ENCODE assay signal across 25 mouse cellular contexts in genomic region chr16:38703501-38703900, GRCm38 (mm10). TPM values are rescaled to one million over a fixed set of nuclear protein-coding genes. Genes with fewer than 3 reads are reported as not detected.
DNase-seq lines count a peak whose midpoint lies in the region; ATAC-seq and TF ChIP-seq lines count a peak whose summit lies in the region.
"Had no signal": no experiment of that assay in that cellular context is flagged by ENCODE, and none has a peak within 500 bp of the region (broad histone marks: within the 10 kb centered on the region; RNA-seq: fewer than 3 reads in every experiment).

No protein-coding gene starts in this region.

- H3K4me3 ChIP-seq in heart, embryonic 14.5 days (ENCODE audit: control insufficient read depth in 1 of 2, insufficient read depth in 1 of 2, low read depth in 1 of 2, low read length in 2 of 2) = no peak overlapping the region
- no peak overlapping the region for H3K4me3 ChIP-seq in lung, postnatal 0 days (ENCODE audit: low read depth, low read length)
- H3K4me3 ChIP-seq in limb, embryonic 11.5 days (ENCODE audit: low read depth, low read length) = no peak overlapping the region
- H3K4me3 ChIP-seq: embryonic facial prominence, embryonic 15.5 days; gastrocnemius, adult 2 months; hindbrain, embryonic 10.5 days; layer of hippocampus, adult 2 months; limb, embryonic 12.5 days; megakaryocyte, embryonic 14.5 days; neural tube, embryonic 12.5 days had no signal

- intact Hi-C loops in heart, postnatal 14 days (cut with DNase I) = loop anchor here (10.0 kb wide), 1 partner anchor 79 kb away; no protein-coding TSS in a partner anchor
- intact Hi-C loops in heart, postnatal 10 days (cut with DNase I) = loop anchor here (10.0 kb wide), 1 partner anchor 69 kb away; no protein-coding TSS in a partner anchor

- no peaks in the 10 kb centered on the region for H3K27me3 ChIP-seq in heart, embryonic 14.5 days (ENCODE audit: control insufficient read depth, insufficient read depth, low read length)
- H3K27me3 ChIP-seq in lung, postnatal 0 days (replicated peaks; ENCODE audit: insufficient read depth, low read length) = no peaks in the 10 kb centered on the region
- H3K27me3 ChIP-seq in limb, embryonic 11.5 days (ENCODE audit: control insufficient read depth, insufficient read depth, low read length) = no peaks in the 10 kb centered on the region
- H3K27me3 ChIP-seq: embryonic facial prominence, embryonic 15.5 days; limb, embryonic 12.5 days; neural tube, embryonic 12.5 days had no signal

- 0 out of 2 replicates have a peak overlapping the region, but pooled peaks have one; percentile 21 for H3K9ac ChIP-seq in heart, embryonic 14.5 days (ENCODE audit: low read length)
- H3K9ac ChIP-seq in lung, postnatal 0 days (replicated peaks; ENCODE audit: low read depth) = no peak overlapping the region
- H3K9ac ChIP-seq in limb, embryonic 11.5 days (ENCODE audit: low read length) = no peak overlapping the region
- H3K9ac ChIP-seq: embryonic facial prominence, embryonic 15.5 days; limb, embryonic 12.5 days; liver, postnatal 0 days; neural tube, embryonic 12.5 days had no signal

- peaks cover 38% of the 10 kb centered on the region for H3K36me3 ChIP-seq in heart, embryonic 14.5 days (ENCODE audit: control insufficient read depth, insufficient read depth, low read length)
- no peaks in the 10 kb centered on the region for H3K36me3 ChIP-seq in lung, postnatal 0 days (ENCODE audit: insufficient read depth, low read length)
- no peaks in the 10 kb centered on the region for H3K36me3 ChIP-seq in limb, embryonic 11.5 days (ENCODE audit: control insufficient read depth, insufficient read depth, low read length)
- H3K36me3 ChIP-seq: embryonic facial prominence, embryonic 15.5 days; hindbrain, embryonic 10.5 days; limb, embryonic 12.5 days; neural tube, embryonic 12.5 days had no signal

- WGBS in heart, embryonic 14.5 days = 37% methylated on average over 6 of the region's 6 CpGs
- WGBS in lung, postnatal 0 days = 51% methylated on average over 6 of the region's 6 CpGs
- WGBS in limb, embryonic 11.5 days = 21% methylated on average over 6 of the region's 6 CpGs

- peak overlapping the region in 1 of 2 experiments; percentile 34; a peak in 1 of 4 replicates for H3K27ac ChIP-seq in heart, embryonic 14.5 days (replicated peaks in 1 of 2; ENCODE audit: control insufficient read depth in 1 of 2, insufficient read depth in 1 of 2, low read depth in 2 of 2, low read length in 2 of 2)
- 0 out of 2 replicates have a peak overlapping the region, but pooled peaks have one; percentile 5 for H3K27ac ChIP-seq in lung, postnatal 0 days (ENCODE audit: low read length)
- no peak overlapping the region for H3K27ac ChIP-seq in limb, embryonic 11.5 days (replicated peaks; ENCODE audit: low read depth, low read length)
- H3K27ac ChIP-seq: embryonic facial prominence, embryonic 15.5 days; kidney, postnatal 0 days; layer of hippocampus, adult 2 months; limb, embryonic 12.5 days; neural tube, embryonic 12.5 days had no signal

- ATAC-seq in heart, embryonic 14.5 days (ENCODE audit: insufficient number of reproducible peaks, insufficient read depth, low FRiP score, low read depth) = no peak
- ATAC-seq in lung, postnatal 0 days = no peak
- no peak for ATAC-seq in limb, embryonic 11.5 days (ENCODE audit: insufficient number of reproducible peaks, low FRiP score, low TSS enrichment, low read depth)
- ATAC-seq: forebrain, embryonic 14.5 days; liver, postnatal 0 days had no signal

- TF ChIP-seq CTCF in lung, postnatal 0 days (IDR thresholded peaks at IDR 0.05) = no peak

- peak; percentile 91 for DNase-seq in heart, adult 11 months
- DNase-seq in heart, postnatal 14 days = no peak
- no peak for DNase-seq in heart, postnatal 10 days
- no peak for DNase-seq in lung, postnatal 0 days (ENCODE audit: low spot score)
- no peak for DNase-seq in lung, postnatal 4 days
- peak; percentile 28 for DNase-seq in limb, embryonic 11.5 days (ENCODE audit: low spot score)
- DNase-seq: adrenal gland, postnatal 25 days; cerebellum, adult 11 months; cerebellum, adult 9-11 months; gastrocnemius, adult 2 months; kidney, adult 18-20 months; liver, postnatal 0 days; lung, postnatal 14 days; midbrain, embryonic 14.5 days; right cerebral cortex, postnatal 14 days had no signal

- no peak overlapping the region for H3K4me2 ChIP-seq in heart, embryonic 14.5 days (ENCODE audit: low read length)
- no peak overlapping the region for H3K4me2 ChIP-seq in lung, postnatal 0 days (replicated peaks; ENCODE audit: low read depth, low read length)
- no peak overlapping the region for H3K4me2 ChIP-seq in limb, embryonic 11.5 days (ENCODE audit: low read depth, severe bottlenecking)
- H3K4me2 ChIP-seq: embryonic facial prominence, embryonic 15.5 days; limb, embryonic 12.5 days; liver, embryonic 11.5 days; neural tube, embryonic 12.5 days had no signal

- no peaks in the 10 kb centered on the region for H3K9me3 ChIP-seq in heart, embryonic 14.5 days (ENCODE audit: control insufficient read depth, low read length)
- H3K9me3 ChIP-seq in lung, postnatal 0 days (ENCODE audit: low read length) = no peaks in the 10 kb centered on the region
- no peaks in the 10 kb centered on the region for H3K9me3 ChIP-seq in limb, embryonic 11.5 days (ENCODE audit: control insufficient read depth, low read length)
- H3K9me3 ChIP-seq: embryonic facial prominence, embryonic 15.5 days; hindbrain, embryonic 10.5 days; limb, embryonic 12.5 days; megakaryocyte, embryonic 14.5 days; neural tube, embryonic 12.5 days had no signal

- TF ChIP-seq EP300 in lung, postnatal 0 days (IDR thresholded peaks at IDR 0.05) = no peak

- peaks cover 50 to 90% of the 10 kb centered on the region in 2 experiments for H3K4me1 ChIP-seq in heart, embryonic 14.5 days (ENCODE audit: control insufficient read depth in 2 of 2, insufficient read depth in 2 of 2, low read length in 2 of 2)
- peaks cover 32% of the 10 kb centered on the region; the same call in 1 of the 2 replicates for H3K4me1 ChIP-seq in lung, postnatal 0 days (ENCODE audit: insufficient read depth, low read depth, low read length)
- no peaks in the 10 kb centered on the region; the same call in 1 of the 2 replicates for H3K4me1 ChIP-seq in limb, embryonic 11.5 days (ENCODE audit: control insufficient read depth, insufficient read depth, low read length)

RNA-seq across cellular contexts. Expression of gene Arhgap31, which starts 9.6 kb away (rescaled TPM):
- total RNA-seq in heart, postnatal 14 days (2021) = 10 to 100 TPM; 50.0 to 50.9 TPM
- polyA plus RNA-seq in heart, embryonic 14.5 days (2014; fragmentation: Nextera tagmentation; extraction: Ambion mirVana) = 46.6 and 51.3 TPM in 2 replicates
- total RNA-seq in heart, postnatal 10 days (2021) = 10 to 100 TPM; 58.3 to 65.7 TPM
- 19.2 and 23.6 TPM in 2 replicates for polyA plus RNA-seq in lung, postnatal 0 days (2015; fragmentation: Nextera tagmentation; extraction: Ambion mirVana)
- 5.4 and 6.5 TPM in 2 replicates for polyA plus RNA-seq in limb, embryonic 11.5 days (2014; fragmentation: Nextera tagmentation; extraction: Ambion mirVana)

RNA-seq across cellular contexts. Expression of gene B4galt4, which starts 38.6 kb away (rescaled TPM):
- 10 to 100 TPM; 12.0 to 14.3 TPM for total RNA-seq in heart, postnatal 14 days (2021)
- polyA plus RNA-seq in heart, embryonic 14.5 days (2014; fragmentation: Nextera tagmentation; extraction: Ambion mirVana) = 26.2 and 27.4 TPM in 2 replicates
- 10 to 100 TPM; 10.1 to 13.0 TPM for total RNA-seq in heart, postnatal 10 days (2021)
- 49.0 and 50.0 TPM in 2 replicates for polyA plus RNA-seq in lung, postnatal 0 days (2015; fragmentation: Nextera tagmentation; extraction: Ambion mirVana)
- 26.8 and 27.8 TPM in 2 replicates for polyA plus RNA-seq in limb, embryonic 11.5 days (2014; fragmentation: Nextera tagmentation; extraction: Ambion mirVana)

Comparison
In these comparisons a context has a peak if more than half of its experiments do, and no peak if none do; other contexts are left out.
1. DNase-seq: peak in heart, adult 11 months (single experiment) and limb, embryonic 11.5 days (single experiment); none in heart, postnatal 14 days (0 of 2), heart, postnatal 10 days (0 of 2), lung, postnatal 0 days (single experiment) and lung, postnatal 4 days (0 of 2).